Mouse (Mus musculus) cerebellum, adult 2 months (tissue): ENCODE data around the gene E330021D16Rik. TPM values are rescaled to one million over a fixed set of nuclear protein-coding genes. Genes with fewer than 3 reads are reported as not detected.
A peak's percentile ranks its signal among the peaks of the same experiment; 100 is the strongest.

Experiments
- DNase-seq, 2 experiments: peaks; one replicate each; pipeline ENCODE4 v3.0.0; 2021
- H3K27ac ChIP-seq: fragments of 200-500 bp; 2 replicates; pipeline ENCODE4 v1.5.1; 2012; ENCODE audit warnings: low read length, control low read depth, inconsistent platforms; ENCODE audit not compliant: insufficient read depth
- H3K27me3 ChIP-seq: fragments of 200-500 bp; 2 replicates; pipeline ENCODE4 v1.6.1; 2012; ENCODE audit warnings: inconsistent platforms, mild to moderate bottlenecking, low read length, moderate library complexity; ENCODE audit not compliant: control insufficient read depth, insufficient read depth
- H3K4me1 ChIP-seq: fragments of 200-500 bp; 2 replicates; pipeline ENCODE4 v1.6.1; 2011; ENCODE audit warnings: low read length; ENCODE audit not compliant: control insufficient read depth, insufficient read depth
- H3K4me3 ChIP-seq: fragments of 200-500 bp; replicated peaks from 2 replicates; pipeline ENCODE3; 2011; ENCODE audit warnings: mild to moderate bottlenecking, low read depth, low read length, control low read depth; ENCODE audit not compliant: insufficient read depth
- CTCF ChIP-seq: fragments of 200-500 bp; IDR thresholded peaks from 2 replicates; pipeline ENCODE4 v1.5.1; 2011; ENCODE audit warnings: low read depth, mild to moderate bottlenecking, control low read depth, low read length, moderate library complexity, borderline replicate concordance; ENCODE audit not compliant: insufficient read depth
- POLR2A ChIP-seq: fragments of 200-500 bp; IDR thresholded peaks from 2 replicates; pipeline ENCODE4 v1.6.1; 2011; ENCODE audit warnings: low read length, control low read depth, borderline replicate concordance; ENCODE audit not compliant: insufficient read depth
- WGBS: fragments of 180-500 bp; shearing (Covaris S2); methylation state at CpG from one replicate; pipeline ENCODE4 v1.1.7; 2018; 5-methylcytosine and 5-hydroxymethylcytosine counted together
- polyA plus RNA-seq: library from polyadenylated mRNA; depleted of rRNA; stranded (reverse); fragments of >200 nt; gene quantifications from 2 replicates; pipeline ENCODE4 v1.2.3, GENCODE M21; 2012; rRNA removed

E330021D16Rik gene
- polyA plus RNA-seq, 1 experiment, result not detected

DNA sequence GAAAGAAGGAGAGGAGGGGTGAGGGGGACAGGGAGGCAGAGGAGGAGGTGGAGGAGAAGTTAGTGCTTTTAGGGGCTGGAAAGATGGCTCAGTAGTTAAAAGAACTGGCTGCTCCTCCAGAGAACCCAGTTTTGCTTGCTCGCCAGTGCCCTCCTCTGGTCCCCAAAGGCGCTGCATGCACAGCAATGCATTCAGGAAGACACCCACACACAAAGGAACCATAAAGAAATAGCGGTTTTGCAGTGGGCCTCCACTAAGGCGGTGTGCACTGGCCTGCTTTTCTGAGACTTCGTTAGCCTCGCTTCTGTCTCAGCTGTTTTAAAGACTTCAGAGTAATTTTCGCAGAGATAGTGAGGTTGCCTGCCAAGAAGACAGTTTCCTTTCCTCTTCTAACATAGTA lies 30.1 kb downstream of the E330021D16Rik start:
- no peak for DNase-seq
- no peaks in the 10 kb centered on the region for H3K4me1 ChIP-seq
- no peaks in the 10 kb centered on the region for H3K27me3 ChIP-seq
- H3K4me3 ChIP-seq, result no peak overlapping the region
- TF ChIP-seq POLR2A (no peak), CTCF (no peak)
- WGBS, result 76% methylated on average over 7 of the region's 7 CpGs
- H3K27ac ChIP-seq, result no peak overlapping the region

DNA sequence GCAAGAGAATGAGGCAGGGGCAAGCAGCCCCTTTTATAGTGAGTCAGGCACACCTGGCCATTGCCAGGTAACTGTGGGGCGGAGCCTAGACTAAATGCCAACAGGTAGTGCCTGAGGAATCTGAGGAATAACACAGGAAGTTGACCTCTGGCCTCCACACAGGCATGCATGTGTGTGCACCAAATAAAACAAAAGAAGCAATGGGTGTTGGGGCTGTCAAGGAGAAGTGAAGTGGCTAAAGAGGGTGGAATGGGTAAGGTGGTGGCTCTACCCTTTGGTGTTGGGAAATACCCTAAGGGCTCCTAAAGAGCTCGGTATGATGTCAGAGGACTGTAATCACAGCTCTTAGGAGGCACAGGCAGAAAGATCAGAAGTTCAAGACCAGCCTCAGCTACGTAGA lies 32.2 kb downstream of the E330021D16Rik start:
- TF ChIP-seq CTCF (no peak), POLR2A (no peak)
- 89% methylated on average over 3 of the region's 3 CpGs for WGBS

DNA sequence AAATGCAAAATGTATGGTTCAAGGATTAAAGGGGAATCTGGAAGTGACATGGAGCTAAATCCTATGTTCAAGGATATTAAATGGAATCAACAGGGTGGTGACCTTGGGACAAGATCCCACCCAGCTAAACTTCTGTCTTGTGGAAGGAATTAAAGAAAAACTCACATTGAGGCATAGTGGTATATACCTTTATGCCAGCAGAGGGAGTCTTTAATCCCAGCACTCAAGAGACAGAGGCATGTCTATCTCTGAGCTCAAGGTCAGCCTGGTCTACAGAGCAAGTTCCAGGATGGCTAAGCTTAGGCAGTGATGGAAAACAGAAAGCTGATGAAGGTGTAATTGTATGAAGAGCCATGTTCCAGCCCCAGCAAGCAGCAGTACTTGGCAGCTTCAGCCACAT lies 39.3 kb downstream of the E330021D16Rik start:
- no peak overlapping the region for H3K4me3 ChIP-seq

More for the DNA sequence above, 32.2 kb downstream of the E330021D16Rik start:
- Histone ChIP-seq H3K27me3 (no peaks in the 10 kb centered on the region), H3K4me3 (no peak overlapping the region), H3K27ac (no peak overlapping the region), H3K4me1 (no peaks in the 10 kb centered on the region)
- DNase-seq, result no peak

DNA sequence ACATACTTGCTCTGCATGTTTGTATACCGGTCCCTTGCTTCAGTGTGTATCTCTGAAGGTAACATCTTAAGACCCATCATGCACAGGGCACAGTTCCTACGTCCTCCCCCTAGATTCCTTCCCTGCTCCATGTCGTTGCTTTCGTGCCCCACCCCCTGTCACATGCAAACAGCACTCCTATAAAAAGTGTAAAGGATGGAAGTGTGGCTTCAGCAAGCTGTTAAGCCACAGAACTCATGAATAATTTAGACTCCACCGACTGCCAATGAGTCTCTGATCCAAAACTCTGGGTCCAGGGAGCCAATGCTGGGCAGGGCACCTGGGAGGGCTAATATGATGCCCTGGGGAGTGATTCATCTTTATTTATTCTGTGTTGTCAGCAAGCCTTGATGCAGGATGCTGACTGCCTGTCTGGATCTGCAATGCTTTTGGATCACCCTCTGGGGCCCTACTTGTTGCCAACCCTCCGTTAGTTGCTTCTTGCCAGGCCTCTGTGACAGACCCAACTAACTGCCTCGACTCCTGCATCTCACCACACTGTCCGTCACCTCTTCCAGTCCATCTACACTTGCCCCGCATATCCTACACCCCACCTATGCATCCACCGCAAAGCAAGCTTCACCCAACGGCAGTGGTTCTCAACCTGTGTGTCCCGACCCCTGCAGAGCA lies 50.8 kb downstream of the E330021D16Rik start:
- no peak overlapping the region for H3K4me3 ChIP-seq
- no peak overlapping the region for H3K27ac ChIP-seq
- H3K4me1 ChIP-seq, result no peaks in the 10 kb centered on the region; the same call in 1 of the 2 replicates
- TF ChIP-seq CTCF, result no peak
- no peak for TF ChIP-seq POLR2A
- no peak for DNase-seq
- no peaks in the 10 kb centered on the region for H3K27me3 ChIP-seq
- WGBS, result 39% methylated on average over 12 of the region's 12 CpGs

More for the DNA sequence above, 39.3 kb downstream of the E330021D16Rik start:
- Histone ChIP-seq H3K27me3 (no peaks in the 10 kb centered on the region), H3K4me1 (no peaks in the 10 kb centered on the region), H3K27ac (no peak overlapping the region)
- no peak for DNase-seq
- TF ChIP-seq POLR2A (no peak), CTCF (no peak)

DNA sequence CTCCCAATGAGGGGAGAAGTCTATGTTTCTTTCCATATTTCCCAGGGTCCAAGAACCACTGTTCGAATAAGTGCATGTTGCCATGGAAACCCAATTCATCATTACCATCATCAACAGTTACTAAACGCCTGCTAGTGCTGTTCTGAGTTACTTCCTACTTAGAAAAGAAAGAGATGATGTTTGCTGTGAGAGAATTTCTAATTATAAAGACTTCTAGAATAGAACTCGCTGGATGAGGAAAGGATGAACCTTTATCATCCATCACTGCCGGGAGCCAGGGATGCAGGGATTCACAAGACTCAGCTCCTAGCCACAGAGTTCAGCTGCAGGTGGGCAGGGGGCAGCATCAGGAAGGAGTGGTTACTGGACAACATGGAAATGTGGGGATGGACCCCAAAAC lies 51.4 kb downstream of the E330021D16Rik start:
- Histone ChIP-seq H3K4me3 (no peak overlapping the region), H3K4me1 (no peaks in the 10 kb centered on the region; the same call in 1 of the 2 replicates), H3K27me3 (no peaks in the 10 kb centered on the region), H3K27ac (no peak overlapping the region)
- WGBS, result 57% methylated on average over 4 of the region's 4 CpGs
- no peak for DNase-seq
- TF ChIP-seq CTCF, result no peak
- TF ChIP-seq POLR2A, result no peak

DNA sequence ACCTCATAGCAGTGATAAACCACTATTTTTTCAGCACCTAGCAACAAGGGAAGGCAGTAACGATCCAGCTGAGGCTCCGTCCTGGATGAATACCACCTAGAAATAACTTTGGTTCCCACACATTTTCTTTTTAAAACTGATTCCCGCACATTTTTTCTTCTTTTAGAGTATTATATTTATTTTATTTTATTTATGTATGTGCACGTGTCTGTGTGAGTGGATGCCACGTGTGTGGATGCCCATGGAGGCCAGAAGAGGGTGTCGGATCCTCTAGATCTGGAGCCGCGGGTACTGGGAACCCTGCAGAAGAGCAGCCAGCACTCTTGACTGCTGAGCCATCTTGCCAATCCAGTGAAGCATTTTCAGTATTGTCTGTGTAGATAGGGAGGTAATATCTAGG lies 52.1 kb downstream of the E330021D16Rik start:
- no peaks in the 10 kb centered on the region for H3K27me3 ChIP-seq
- TF ChIP-seq CTCF, result no peak
- no peak for TF ChIP-seq POLR2A
- no peak overlapping the region for H3K27ac ChIP-seq
- H3K4me1 ChIP-seq, result no peaks in the 10 kb centered on the region; the same call in 1 of the 2 replicates
- DNase-seq, result no peak
- no peak overlapping the region for H3K4me3 ChIP-seq
- WGBS, result 82% methylated on average over 8 of the region's 8 CpGs

DNA sequence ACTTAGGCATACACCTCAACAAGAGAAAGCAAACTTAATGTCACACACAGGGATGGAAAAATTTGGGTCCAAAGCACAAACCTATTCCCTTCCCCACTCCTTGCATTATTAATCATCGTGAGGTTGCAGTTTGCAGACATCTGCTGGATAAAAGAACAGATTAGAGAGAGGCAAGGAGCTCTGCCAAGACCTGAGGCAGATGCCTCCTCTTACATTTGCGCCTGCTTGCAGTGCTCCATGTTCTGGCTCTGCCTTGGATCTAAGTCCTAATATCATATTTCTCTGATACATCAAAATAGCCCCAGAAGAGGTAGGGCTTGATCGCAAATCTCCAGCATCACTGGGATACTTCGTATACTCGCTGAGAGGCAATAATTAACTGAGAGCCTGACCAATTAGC lies 56.9 kb downstream of the E330021D16Rik start:
- TF ChIP-seq POLR2A, result no peak
- no peak for TF ChIP-seq CTCF
- Histone ChIP-seq H3K4me3 (no peak overlapping the region), H3K4me1 (no peaks in the 10 kb centered on the region), H3K27me3 (no peaks in the 10 kb centered on the region), H3K27ac (no peak overlapping the region)
- no peak for DNase-seq
- 63% methylated on average over 5 of the region's 5 CpGs for WGBS

DNA sequence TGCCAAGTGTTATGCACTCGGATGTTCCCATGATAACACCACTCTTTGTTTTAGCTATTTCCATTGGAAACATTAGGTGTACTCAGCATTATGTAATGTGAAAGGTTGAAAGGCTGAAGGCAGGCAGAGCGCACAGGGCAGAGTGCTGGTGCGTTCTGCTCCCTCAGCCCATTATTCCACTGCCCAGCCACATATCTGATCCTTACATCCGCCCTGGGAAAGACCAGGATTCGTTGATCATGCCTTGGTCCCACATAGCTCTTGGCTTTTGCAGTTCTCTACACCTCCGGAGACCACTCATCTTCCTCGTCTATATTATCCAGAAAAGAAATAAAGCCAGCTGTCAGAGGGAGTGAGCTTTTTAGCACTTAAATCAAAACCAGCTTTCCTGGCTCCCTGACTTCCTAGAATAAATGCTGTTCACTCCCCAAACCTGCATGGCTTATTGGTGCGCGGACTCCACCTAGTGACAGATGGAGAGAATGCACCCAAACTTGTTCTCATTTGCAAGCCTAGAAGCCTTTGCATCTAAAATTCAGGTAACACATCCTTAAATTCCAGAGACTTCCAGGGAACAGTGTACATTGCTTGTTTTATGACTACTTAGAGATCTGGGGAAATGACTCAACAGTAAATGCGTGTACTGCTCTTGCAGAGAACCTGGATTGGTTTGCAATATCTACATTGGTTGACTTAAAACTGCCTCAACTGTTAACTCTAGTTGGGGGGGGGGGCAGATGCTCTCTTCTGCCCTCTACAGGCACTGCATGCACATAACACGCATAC lies 61.8 kb downstream of the E330021D16Rik start:
- no peaks in the 10 kb centered on the region for H3K27me3 ChIP-seq
- no peaks in the 10 kb centered on the region for H3K4me1 ChIP-seq
- H3K27ac ChIP-seq, result no peak overlapping the region
- peak; percentile 55 to 74 for DNase-seq
- 40% methylated on average over 11 of the region's 11 CpGs for WGBS
- no peak overlapping the region for H3K4me3 ChIP-seq
- peak; percentile 83; the same call in 1 of the 2 replicates for TF ChIP-seq CTCF
- TF ChIP-seq POLR2A, result no peak

Other genes starting within 250 kb of the E330021D16Rik start
- gene Grin2b, start 242.1 kb downstream of the E330021D16Rik start, polyA plus RNA-seq, result 3.3 and 4.0 TPM in 2 replicates
- 0.11 TPM in 1 of 2 replicates, not detected in the other for gene Gm8994, start 88.0 kb downstream of the E330021D16Rik start, polyA plus RNA-seq
- gene Atf7ip, start 90.6 kb upstream of the E330021D16Rik start, polyA plus RNA-seq, result 70.5 and 83.0 TPM in 2 replicates
- 0.11 and 0.15 TPM in 2 replicates for gene Plbd1, start 246.4 kb upstream of the E330021D16Rik start, polyA plus RNA-seq